Mouse (Mus musculus) layer of hippocampus, adult 11-12 months (tissue): ENCODE data around the gene Gm10447.

Source experiments
- DNase-seq: peaks from one replicate; pipeline ENCODE4 v3.0.0; 2022; ENCODE audit warnings: low spot score

The Gm10447 gene

GRCm38 (mm10) chr11:53456474-53457371 lies at the start of gene Gm10447, which contains the start of gene Shroom1:
Gene Gm10447, minus strand, starts transcription at chr11:53457110.
Gene Shroom1, plus strand, starts transcription at chr11:53457205.
- no peak for DNase-seq

- DNase-seq, result no peak
Observed at GRCm38 (mm10) chr11:53505026-53505663, 48.2 kb upstream of the Gm10447 start.

DNA sequence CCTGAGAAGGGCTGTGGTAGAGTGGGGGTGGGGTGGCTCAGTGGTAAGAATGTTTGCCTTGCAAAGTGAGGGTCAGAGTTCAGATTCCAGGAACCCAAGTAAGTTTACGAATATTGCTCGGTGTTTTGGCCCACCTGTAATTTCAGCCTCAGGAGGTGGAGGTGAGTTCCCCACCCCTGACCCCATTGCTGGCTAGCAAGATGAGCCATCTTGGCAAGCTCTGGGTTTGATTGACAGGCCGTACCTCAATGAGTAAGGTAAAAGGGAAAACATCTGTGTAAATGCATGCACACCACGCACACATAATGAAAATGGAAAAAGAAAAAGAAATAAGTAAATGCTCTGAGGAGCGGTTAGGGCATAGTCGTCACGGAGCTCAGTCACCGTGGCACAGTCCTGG lies 47.5 kb upstream of the Gm10447 start:
- DNase-seq, result no peak

GRCm38 (mm10) chr11:53503738-53504137 lies 46.8 kb upstream of the Gm10447 start:
- DNase-seq, result no peak

- no peak for DNase-seq
Observed at GRCm38 (mm10) chr11:53502039-53502765, 45.3 kb upstream of the Gm10447 start.

DNA sequence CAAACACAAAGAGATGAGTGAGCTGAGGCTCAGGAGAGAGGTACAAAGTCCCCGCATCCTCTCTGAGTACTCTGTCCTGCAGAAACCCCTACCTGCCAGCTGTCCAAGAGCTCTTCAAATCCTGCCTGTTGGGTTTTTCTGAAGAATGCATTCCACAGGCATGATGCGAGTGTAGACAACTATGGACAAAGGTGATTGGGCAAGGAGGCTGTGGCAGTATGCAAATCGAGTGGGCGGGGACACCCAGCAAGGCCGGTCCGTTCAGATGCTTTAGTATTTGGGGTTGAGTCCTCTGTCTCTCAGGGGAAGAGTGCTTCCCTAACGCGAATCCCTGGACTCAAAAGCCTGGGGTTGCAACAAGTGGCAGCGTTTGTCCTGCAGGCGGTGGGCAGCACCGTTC lies 43.7 kb upstream of the Gm10447 start:
- no peak for DNase-seq

DNA sequence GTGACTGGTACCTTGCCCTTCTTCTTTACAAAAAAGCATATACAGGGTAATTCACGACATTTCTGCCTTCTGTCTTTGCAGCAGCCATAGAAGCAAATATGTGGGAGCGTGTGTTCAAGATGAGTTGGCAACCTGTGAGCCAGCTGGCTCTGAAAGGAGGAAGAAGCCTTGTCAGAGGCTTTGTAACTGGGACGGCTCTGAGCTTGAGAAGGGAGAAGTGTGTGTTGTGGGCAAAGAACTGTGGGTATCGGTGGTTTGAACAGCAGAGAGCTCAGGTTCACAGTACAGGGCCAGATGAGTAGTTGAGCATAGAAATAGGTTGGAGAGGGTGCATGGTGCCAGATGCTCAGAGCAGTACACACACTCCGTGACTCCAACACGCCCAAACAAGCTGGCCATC lies 40.0 kb upstream of the Gm10447 start:
- DNase-seq, result no peak

- DNase-seq, result no peak
Observed at GRCm38 (mm10) chr11:53495417-53495816, 38.5 kb upstream of the Gm10447 start.

DNA sequence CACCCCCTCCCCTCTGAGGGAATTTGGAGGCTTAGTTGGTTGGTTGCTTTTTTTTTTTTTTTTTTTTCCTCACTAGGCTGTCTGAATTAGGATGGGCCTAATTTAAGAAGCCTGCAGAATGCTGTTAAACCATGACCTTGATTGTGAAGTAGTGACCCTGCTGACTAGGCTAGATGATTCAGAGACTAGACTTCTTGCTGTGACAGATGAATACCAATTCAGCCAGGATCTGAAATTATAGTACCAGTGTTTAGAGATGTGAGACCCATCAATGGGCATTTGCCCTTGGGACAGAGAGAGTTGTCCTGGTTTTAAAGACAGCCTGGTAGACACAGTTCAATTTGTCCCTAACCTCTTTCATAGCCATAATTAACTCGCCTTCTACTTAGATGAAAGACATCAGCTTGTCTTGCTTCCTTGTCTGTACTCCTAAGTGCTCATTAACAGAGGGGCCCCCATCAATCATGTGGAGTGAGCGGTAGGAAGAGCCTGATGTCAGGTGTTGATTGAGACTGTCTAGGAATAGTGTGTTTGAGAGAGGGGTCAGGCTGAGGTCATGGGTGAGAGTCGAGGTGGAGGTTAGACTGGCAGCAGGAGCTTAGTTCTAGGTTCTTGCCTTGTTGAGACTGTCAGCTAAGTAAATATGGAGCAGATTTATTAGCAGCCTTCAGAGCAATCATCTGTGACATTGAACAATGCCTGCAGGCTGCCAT lies 36.5 kb upstream of the Gm10447 start:
- DNase-seq, result no peak

DNA sequence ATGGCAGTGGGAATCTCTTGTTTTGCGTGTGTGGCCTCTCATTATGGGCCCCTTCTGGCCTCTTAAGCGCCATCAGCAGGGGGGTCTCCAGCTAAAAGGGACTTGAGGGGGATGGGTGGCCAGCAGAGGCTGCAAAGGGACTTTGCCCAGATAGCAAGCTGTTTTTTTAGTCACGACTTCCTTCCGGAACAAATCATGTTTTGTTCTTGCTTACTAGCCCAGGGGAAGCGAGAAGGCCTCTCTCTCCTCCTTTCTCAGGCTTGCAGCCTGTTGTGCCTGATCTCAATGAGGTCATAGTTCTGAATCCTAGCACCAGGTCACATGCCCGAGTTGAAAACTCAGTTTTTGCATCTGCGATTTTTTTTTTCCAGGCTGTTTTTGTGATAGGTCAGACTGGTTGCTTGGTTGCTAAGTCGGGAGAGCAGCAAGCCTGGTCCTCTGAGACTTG lies 35.1 kb upstream of the Gm10447 start:
- no peak for DNase-seq

DNA sequence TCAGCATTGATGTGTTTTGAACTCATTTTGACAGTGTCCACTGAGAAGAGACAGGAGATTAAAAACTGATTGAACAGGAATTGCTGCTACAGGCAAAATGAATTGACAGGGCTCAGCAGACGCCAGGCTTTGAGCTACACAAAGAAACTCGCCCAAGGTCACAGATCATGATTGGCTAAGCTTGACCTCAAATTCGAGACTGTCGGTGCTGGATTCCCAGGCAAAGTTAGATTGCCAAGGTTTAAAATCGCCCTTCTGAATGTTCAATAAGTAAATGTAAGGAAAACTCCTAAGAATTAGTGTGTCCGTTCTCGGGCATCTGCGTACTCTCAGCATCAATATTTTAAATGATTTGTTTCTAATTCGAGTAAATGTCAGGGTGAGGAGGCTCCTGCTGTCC lies 32.5 kb upstream of the Gm10447 start:
- no peak for DNase-seq

GRCm38 (mm10) chr11:53489007-53489406 lies 32.1 kb upstream of the Gm10447 start:
- DNase-seq, result no peak

GRCm38 (mm10) chr11:53486822-53487594 lies 30.1 kb upstream of the Gm10447 start:
- no peak for DNase-seq

DNA sequence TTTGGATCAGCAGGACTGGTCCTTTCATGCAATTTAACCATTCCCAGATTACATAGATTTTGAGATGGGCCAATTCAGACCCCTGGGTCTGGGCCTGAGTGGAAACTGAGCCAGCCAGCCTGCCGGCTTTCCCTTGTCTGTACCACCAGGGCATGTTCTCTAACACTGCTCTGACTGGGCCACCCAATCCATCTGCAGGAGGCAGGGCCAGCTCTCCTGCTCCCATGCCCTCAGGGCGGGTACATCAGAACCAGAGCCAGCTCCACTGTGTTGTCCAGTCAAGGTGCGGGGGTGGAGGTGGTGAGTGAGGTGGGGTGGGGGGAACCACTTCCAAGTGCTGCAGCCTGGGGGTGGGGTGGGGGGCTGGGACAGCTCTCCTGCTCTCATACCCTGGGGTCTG lies 29.4 kb upstream of the Gm10447 start:
- DNase-seq, result no peak

- DNase-seq, result no peak
Observed at GRCm38 (mm10) chr11:53485719-53486118, 28.8 kb upstream of the Gm10447 start.

GRCm38 (mm10) chr11:53483159-53483891 lies 26.4 kb upstream of the Gm10447 start:
- DNase-seq, result no peak

GRCm38 (mm10) chr11:53481088-53481730 lies 24.3 kb upstream of the Gm10447 start:
- DNase-seq, result no peak

DNA sequence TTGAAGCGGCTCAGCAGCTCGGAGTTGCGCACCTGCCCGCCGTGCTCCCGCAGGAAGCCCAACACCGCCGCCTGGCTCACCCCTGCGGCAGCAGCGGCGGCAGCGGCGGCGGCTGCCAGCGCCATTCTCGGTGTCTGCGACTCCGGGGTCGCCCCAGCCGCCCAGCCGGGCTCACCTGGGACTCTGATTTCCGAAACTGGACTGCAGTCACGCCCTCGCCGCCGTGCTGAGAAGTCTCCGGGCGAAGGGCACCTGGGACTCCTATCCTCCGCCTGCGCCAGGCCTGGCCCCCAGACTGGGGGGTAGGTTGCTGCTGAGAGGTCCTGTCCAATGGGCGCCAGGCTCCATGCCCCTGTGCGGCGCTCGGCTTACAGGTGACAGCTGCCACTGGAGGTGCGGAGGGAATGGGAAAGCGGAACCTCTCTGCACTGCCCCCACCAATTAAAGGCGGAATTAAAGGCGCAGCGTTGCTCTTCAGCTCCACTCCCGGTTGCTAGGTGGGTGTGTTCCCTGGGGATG lies 22.9 kb upstream of the Gm10447 start, which contains the start of the genes Gm9945 and Sowaha:
Gene Gm9945, plus strand, starts transcription at position 384 of the 519 bp plus-strand sequence.
Gene Sowaha, minus strand, starts transcription at position 492 of the 519 bp plus-strand sequence.
- DNase-seq, result peak; percentile 72

- no peak for DNase-seq
Observed at GRCm38 (mm10) chr11:53479171-53479782, 22.4 kb upstream of the Gm10447 start.
